Mouse (Mus musculus) liver, embryonic 11.5 days (tissue): ENCODE results near the gene Aurkb. TPM values are rescaled to one million over a fixed set of nuclear protein-coding genes. Genes with fewer than 3 reads are reported as not detected.
A peak's percentile ranks its signal among the peaks of the same experiment; 100 is the strongest.

Experiments
- ATAC-seq: fragments of 200-750 bp; cut with Nextera tagmentation; replicated peaks from 2 replicates; pipeline ENCODE4 v1.8.0; 2017; ENCODE audit warnings: moderate number of reproducible peaks, mild to moderate bottlenecking, moderate TSS enrichment, moderate library complexity; ENCODE audit not compliant: low FRiP score
- DNase-seq: peaks from one replicate; pipeline ENCODE4 v3.0.0-alpha.2; 2017; ENCODE audit warnings: low spot score
- H3K27ac ChIP-seq: fragments of 300-500 bp; sonication (generic); 2 replicates; pipeline ENCODE4 v1.5.1; 2014; ENCODE audit warnings: mild to moderate bottlenecking, low read depth, low read length, control low read depth
- H3K27me3 ChIP-seq: fragments of 300-500 bp; sonication (generic); replicated peaks from 2 replicates; pipeline ENCODE4 v1.6.1; 2014; ENCODE audit warnings: low read length, mixed read lengths; ENCODE audit not compliant: control insufficient read depth, insufficient read depth
- H3K36me3 ChIP-seq: fragments of 300-500 bp; sonication (generic); 2 replicates; pipeline ENCODE4 v1.6.1; 2014; ENCODE audit warnings: mild to moderate bottlenecking, low read length, moderate library complexity, mixed read lengths; ENCODE audit not compliant: control insufficient read depth, insufficient read depth
- H3K4me1 ChIP-seq: fragments of 300-500 bp; sonication (generic); replicated peaks from 2 replicates; pipeline ENCODE4 v1.6.1; 2014; ENCODE audit warnings: low read length, mixed read lengths; ENCODE audit not compliant: control insufficient read depth, insufficient read depth
- H3K4me2 ChIP-seq: fragments of 300-500 bp; sonication (generic); 2 replicates; pipeline ENCODE4 v1.6.1; 2014; ENCODE audit warnings: mild to moderate bottlenecking, control low read depth, moderate library complexity
- H3K4me3 ChIP-seq: fragments of 300-500 bp; sonication (generic); 2 replicates; pipeline ENCODE4 v1.5.1; 2014; ENCODE audit warnings: low read depth, low read length, control low read depth
- H3K9ac ChIP-seq: fragments of 300-500 bp; sonication (generic); 2 replicates; pipeline ENCODE4 v1.6.1; 2014; ENCODE audit warnings: low read depth, low read length, control low read depth
- H3K9me3 ChIP-seq: fragments of 300-500 bp; sonication (generic); 2 replicates; pipeline ENCODE4 v1.6.1; 2016; ENCODE audit warnings: low read length, inconsistent platforms, mixed read lengths; ENCODE audit not compliant: control insufficient read depth
- WGBS: fragments of 180-500 bp; shearing (Covaris S2); extraction: QIAGEN DNeasy Blood & Tissue Kit; methylation state at CpG from one replicate; pipeline ENCODE4 v1.1.7; 2014; 5-methylcytosine and 5-hydroxymethylcytosine counted together
- polyA plus RNA-seq: library from polyadenylated mRNA; unstranded; fragments of >200 nt; fragmentation: Nextera tagmentation; extraction: Ambion mirVana; gene quantifications from 2 replicates; pipeline ENCODE4 v1.2.1, GENCODE M21; 2014

Aurkb gene
- polyA plus RNA-seq, 1 experiment from 2014 or later, result 170 TPM

- no peaks in the 10 kb centered on the region for H3K9me3 ChIP-seq
- peak overlapping the region; percentile 97 for H3K4me2 ChIP-seq
- no peak for DNase-seq
- peaks cover 31% of the 10 kb centered on the region for H3K36me3 ChIP-seq
- H3K9ac ChIP-seq, result peak overlapping the region; percentile 13; the same call in 1 of the 2 replicates
- peaks cover 18% of the 10 kb centered on the region for H3K4me1 ChIP-seq
- no peak for ATAC-seq
- WGBS, result 91% methylated on average over 12 of the region's 12 CpGs
- no peak overlapping the region for H3K27ac ChIP-seq
- H3K4me3 ChIP-seq, result peak overlapping the region; percentile 94
- H3K27me3 ChIP-seq, result no peaks in the 10 kb centered on the region
These were observed 2.1 kb downstream of the Aurkb start for GRCm38 (mm10) chr11:69047592-69047991.

- Histone ChIP-seq H3K9ac (no peak overlapping the region), H3K4me3 (no peak overlapping the region; the same call in 1 of the 2 replicates), H3K4me2 (no peak overlapping the region), H3K9me3 (no peaks in the 10 kb centered on the region), H3K4me1 (peaks cover 18% of the 10 kb centered on the region), H3K36me3 (peaks cover 31% of the 10 kb centered on the region), H3K27me3 (no peaks in the 10 kb centered on the region), H3K27ac (no peak overlapping the region)
- WGBS, result 90% methylated on average over 14 of the region's 14 CpGs
- ATAC-seq (no peak), DNase-seq (no peak)
These were observed 2.7 kb downstream of the Aurkb start for GRCm38 (mm10) chr11:69048151-69048550.

GRCm38 (mm10) chr11:69050748-69051147 lies 5.3 kb downstream of the Aurkb start:
- ATAC-seq (no peak), DNase-seq (no peak)
- Histone ChIP-seq H3K4me3 (no peak overlapping the region), H3K36me3 (peaks cover 35% of the 10 kb centered on the region), H3K4me2 (no peak overlapping the region), H3K9me3 (no peaks in the 10 kb centered on the region), H3K27ac (no peak overlapping the region), H3K9ac (no peak overlapping the region), H3K4me1 (peaks cover 14% of the 10 kb centered on the region), H3K27me3 (no peaks in the 10 kb centered on the region)
- WGBS, result 89% methylated on average over 8 of the region's 8 CpGs

- Histone ChIP-seq H3K9ac (no peak overlapping the region), H3K4me2 (no peak overlapping the region), H3K27me3 (no peaks in the 10 kb centered on the region), H3K4me1 (peaks cover 11% of the 10 kb centered on the region), H3K27ac (no peak overlapping the region), H3K4me3 (no peak overlapping the region), H3K9me3 (no peaks in the 10 kb centered on the region), H3K36me3 (peaks cover 35% of the 10 kb centered on the region)
- ATAC-seq, result no peak
- WGBS, result 84% methylated on average over 4 of the region's 4 CpGs
- no peak for DNase-seq
These were observed 6.3 kb downstream of the Aurkb start for GRCm38 (mm10) chr11:69051771-69052170.

GRCm38 (mm10) chr11:69052824-69053421 lies 7.5 kb downstream of the Aurkb start:
- H3K4me3 ChIP-seq, result no peak overlapping the region
- 90% methylated on average over 2 of the region's 2 CpGs for WGBS
- H3K9ac ChIP-seq, result no peak overlapping the region
- H3K9me3 ChIP-seq, result no peaks in the 10 kb centered on the region
- H3K4me2 ChIP-seq, result no peak overlapping the region
- H3K27ac ChIP-seq, result no peak overlapping the region
- DNase-seq, result no peak
- ATAC-seq, result no peak
- peaks cover 5% of the 10 kb centered on the region for H3K4me1 ChIP-seq
- peaks cover 35% of the 10 kb centered on the region for H3K36me3 ChIP-seq
- H3K27me3 ChIP-seq, result no peaks in the 10 kb centered on the region

GRCm38 (mm10) chr11:69053848-69054247 lies 8.4 kb downstream of the Aurkb start:
- no peak overlapping the region for H3K4me2 ChIP-seq
- H3K27ac ChIP-seq, result no peak overlapping the region
- H3K4me3 ChIP-seq, result no peak overlapping the region
- no peaks in the 10 kb centered on the region for H3K9me3 ChIP-seq
- peaks cover 27% of the 10 kb centered on the region; the same call in 1 of the 2 replicates for H3K36me3 ChIP-seq
- DNase-seq (no peak), ATAC-seq (no peak)
- 68% methylated on average over 3 of the region's 3 CpGs for WGBS
- H3K4me1 ChIP-seq, result peaks cover 12% of the 10 kb centered on the region
- no peaks in the 10 kb centered on the region for H3K27me3 ChIP-seq
- H3K9ac ChIP-seq, result no peak overlapping the region

GRCm38 (mm10) chr11:69058265-69058664 lies 12.8 kb downstream of the Aurkb start:
- DNase-seq (no peak), ATAC-seq (no peak)
- Histone ChIP-seq H3K4me1 (peaks cover 22% of the 10 kb centered on the region), H3K27ac (peak overlapping the region; percentile 52; the same call in 1 of the 2 replicates), H3K4me2 (peak overlapping the region; percentile 98), H3K9ac (peak overlapping the region; percentile 62), H3K36me3 (peaks cover 2% of the 10 kb centered on the region; the same call in 1 of the 2 replicates), H3K27me3 (no peaks in the 10 kb centered on the region), H3K9me3 (no peaks in the 10 kb centered on the region), H3K4me3 (peak overlapping the region; percentile 70)
- 66% methylated on average over 2 of the region's 2 CpGs for WGBS

GRCm38 (mm10) chr11:69058729-69059356 lies 13.4 kb downstream of the Aurkb start:
- Histone ChIP-seq H3K9ac (peak overlapping the region; percentile 62), H3K4me2 (peak overlapping the region; percentile 98), H3K27ac (peak overlapping the region; percentile 52), H3K9me3 (no peaks in the 10 kb centered on the region), H3K4me1 (peaks cover 22% of the 10 kb centered on the region), H3K27me3 (no peaks in the 10 kb centered on the region), H3K4me3 (peak overlapping the region; percentile 70), H3K36me3 (no peaks in the 10 kb centered on the region)
- DNase-seq, result no peak
- ATAC-seq, result no peak
- WGBS, result 1% methylated on average over 19 of the region's 19 CpGs
